Comparison of ENCODE assay signal across 8 mouse cellular contexts in genomic region chr16:44172297-44173154, GRCm38 (mm10). TPM values are rescaled to one million over a fixed set of nuclear protein-coding genes. Genes with fewer than 3 reads are reported as not detected.
DNase-seq lines count a peak whose midpoint lies in the region; ATAC-seq and TF ChIP-seq lines count a peak whose summit lies in the region.

No protein-coding gene starts in this region.

- no peak for TF ChIP-seq POLR2A in cortical plate, adult 2 months (IDR thresholded peaks at IDR 0.05; ENCODE audit: extremely low read depth, insufficient read depth, low read length)

- H3K9me3 ChIP-seq in megakaryocyte, embryonic 14.5 days = no peaks in the 10 kb centered on the region

- no peaks in the 10 kb centered on the region for H3K36me3 ChIP-seq in megakaryocyte, embryonic 14.5 days (replicated peaks; ENCODE audit: low read length)

- H3K4me3 ChIP-seq in cortical plate, adult 2 months (ENCODE audit: insufficient read depth, low read length) = peak overlapping the region; percentile 82
- H3K4me3 ChIP-seq in megakaryocyte, embryonic 14.5 days (replicated peaks) = peak overlapping the region; percentile 96

- peaks cover 3% of the 10 kb centered on the region; the same call in 1 of the 2 replicates for H3K4me1 ChIP-seq in cortical plate, adult 2 months (ENCODE audit: control insufficient read depth, insufficient read depth, low read length)
- peaks cover 31% of the 10 kb centered on the region for H3K4me1 ChIP-seq in megakaryocyte, embryonic 14.5 days

- peak; percentile 29; the same call in 1 of the 2 replicates for TF ChIP-seq CTCF in cortical plate, adult 2 months (IDR thresholded peaks at IDR 0.05; ENCODE audit: extremely low read depth, insufficient read depth, low read length)

- peak; percentile 95 for ATAC-seq in activated CD4-positive, CD25-positive, alpha-beta regulatory T cell, adult 4 months

- DNase-seq in gastrocnemius, adult 8-10 months (ENCODE audit: low spot score in 2 of 2) = peak; percentile 98
- DNase-seq in hindlimb bud, embryonic 11.5 days (ENCODE audit: extremely low spot score, low read depth, low spot score) = peak; percentile 86
- peak; percentile 87 to 99 for DNase-seq in left cerebral cortex, adult 8-10 months (ENCODE audit: low spot score in 2 of 2)
- DNase-seq in right cerebral cortex, postnatal 10 days (ENCODE audit: low spot score in 2 of 2) = peak; percentile 99 to 100
- DNase-seq in urinary bladder, postnatal 25 days (ENCODE audit: low spot score) = peak; percentile 92

- no peaks in the 10 kb centered on the region for H3K27me3 ChIP-seq in megakaryocyte, embryonic 14.5 days (replicated peaks)

- peak overlapping the region; percentile 63 for H3K27ac ChIP-seq in cortical plate, adult 2 months (ENCODE audit: insufficient read depth, low read length)

RNA-seq across cellular contexts. Expression of gene Usf3, which starts 0.5 kb away (rescaled TPM):
- 1 to 10 TPM; 2.7 to 4.7 TPM for polyA plus RNA-seq in activated CD4-positive, CD25-positive, alpha-beta regulatory T cell, adult 4 months (2017; shearing (Covaris generic))
- polyA plus RNA-seq in cortical plate, adult 2 months (2012; rRNA removed) = 14.2 and 15.0 TPM in 2 replicates
- total RNA-seq in gastrocnemius, adult 8-10 months (2022) = 10 to 100 TPM; 32.1 to 59.9 (median 42.4) TPM
- 10 to 100 TPM; 31.2 to 37.7 (median 33.9) TPM for total RNA-seq in left cerebral cortex, adult 8-10 months (2022)
- polyA plus RNA-seq in megakaryocyte, embryonic 14.5 days (2012; ENCODE audit: insufficient read depth, low replicate concordance) = 0.88 and 0.89 TPM in 2 replicates

RNA-seq across cellular contexts. Expression of gene Naa50, which starts 32.9 kb away (rescaled TPM):
- 10 to 100 TPM; 29.1 to 32.3 TPM for polyA plus RNA-seq in activated CD4-positive, CD25-positive, alpha-beta regulatory T cell, adult 4 months (2017; shearing (Covaris generic))
- polyA plus RNA-seq in cortical plate, adult 2 months (2012; rRNA removed) = 23.8 and 23.9 TPM in 2 replicates
- total RNA-seq in gastrocnemius, adult 8-10 months (2022) = 100 to 1,000 TPM; 188 to 278 (median 246) TPM
- total RNA-seq in left cerebral cortex, adult 8-10 months (2022) = 10 to 100 TPM; 58.8 to 67.1 (median 62.9) TPM
- 1.1 and 6.5 TPM in 2 replicates for polyA plus RNA-seq in megakaryocyte, embryonic 14.5 days (2012; ENCODE audit: insufficient read depth, low replicate concordance)

RNA-seq across cellular contexts. Expression of gene Atp6v1a, which starts 33.0 kb away (rescaled TPM):
- 10 to 100 TPM; 32.7 to 35.0 TPM for polyA plus RNA-seq in activated CD4-positive, CD25-positive, alpha-beta regulatory T cell, adult 4 months (2017; shearing (Covaris generic))
- 214 and 223 TPM in 2 replicates for polyA plus RNA-seq in cortical plate, adult 2 months (2012; rRNA removed)
- 10 to 100 TPM; 16.2 to 27.1 (median 22.1) TPM for total RNA-seq in gastrocnemius, adult 8-10 months (2022)
- total RNA-seq in left cerebral cortex, adult 8-10 months (2022) = 100 to 1,000 TPM; 461 to 516 (median 474) TPM
- polyA plus RNA-seq in megakaryocyte, embryonic 14.5 days (2012; ENCODE audit: insufficient read depth, low replicate concordance) = 0.77 and 3.0 TPM in 2 replicates

Comparison
In these comparisons a context has a peak if more than half of its experiments do, and no peak if none do; other contexts are left out.
1. Peak in every context shown above with its lines: DNase-seq, ATAC-seq, H3K4me3 ChIP-seq and H3K27ac ChIP-seq.